Mouse (Mus musculus): Measurements from ENCODE around the gene Msmb. TPM values are rescaled to one million over a fixed set of nuclear protein-coding genes. Genes with fewer than 3 reads are reported as not detected.
"Not testable (repeated sequence)": the region's sequence is repeated elsewhere in the genome, so short reads cannot be mapped to it uniquely, and the experiment has no call there.

Msmb gene
- total RNA-seq (2021): not detected
- long read RNA-seq, experiment 1: 0 reads
- long read RNA-seq, experiment 2: 0 reads

DNA sequence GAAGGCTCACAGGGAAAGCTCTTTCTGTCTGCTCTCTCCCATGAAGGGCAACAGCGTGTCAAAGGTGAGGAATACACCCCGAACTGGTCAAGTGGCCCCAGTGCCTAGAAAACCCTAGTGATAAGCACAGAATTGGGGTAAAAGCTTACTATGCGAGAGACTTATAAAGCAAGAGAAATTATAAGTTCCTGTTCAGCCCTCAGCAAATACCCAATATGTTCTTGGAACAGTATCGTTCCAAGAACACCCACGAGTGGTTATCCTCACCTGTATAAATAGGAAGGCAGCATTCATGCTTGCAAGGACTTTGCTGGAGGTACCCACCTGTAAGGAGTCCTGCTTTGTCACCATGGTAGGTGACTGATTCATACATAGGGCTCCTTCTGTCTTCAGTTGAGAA is at the start of gene Msmb:
Gene Msmb (plus strand): TSS at position 301 of the 400 bp plus-strand sequence.
- DNase-seq: no peak

GRCm38 (mm10) chr14:32093018-32093417 is 48.8 kb upstream of the Msmb start:
- no peak for DNase-seq

DNA sequence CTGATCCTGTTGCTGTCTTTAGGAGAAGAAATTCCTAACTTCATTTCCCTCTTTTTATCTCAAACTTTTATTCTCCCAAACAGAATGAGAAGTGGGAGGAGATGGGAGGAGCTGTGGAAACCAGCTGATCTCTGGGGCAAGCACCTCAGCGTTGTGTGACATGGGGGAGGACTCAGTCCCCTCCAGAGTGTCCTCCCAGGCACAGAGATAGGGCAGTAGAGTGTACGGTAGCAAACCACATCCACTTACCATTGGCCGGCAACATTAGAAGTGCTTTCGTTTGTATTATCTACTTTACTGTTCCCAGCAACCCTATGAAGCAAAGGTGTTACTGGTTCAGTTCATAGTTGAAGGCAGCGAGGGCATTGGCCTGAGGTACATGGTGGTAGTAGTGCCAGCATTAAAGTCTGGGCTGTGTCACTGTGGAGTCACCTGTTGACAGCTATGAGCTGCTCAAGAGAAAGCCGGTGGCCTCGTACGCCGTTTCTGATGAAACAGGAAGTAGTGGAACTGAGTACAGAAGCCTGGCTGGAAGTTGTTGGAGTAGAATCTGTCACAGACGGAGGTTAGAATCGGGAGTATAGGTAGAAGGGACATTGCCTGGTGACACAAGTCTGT is 48.2 kb upstream of the Msmb start:
- DNase-seq: no peak

DNA sequence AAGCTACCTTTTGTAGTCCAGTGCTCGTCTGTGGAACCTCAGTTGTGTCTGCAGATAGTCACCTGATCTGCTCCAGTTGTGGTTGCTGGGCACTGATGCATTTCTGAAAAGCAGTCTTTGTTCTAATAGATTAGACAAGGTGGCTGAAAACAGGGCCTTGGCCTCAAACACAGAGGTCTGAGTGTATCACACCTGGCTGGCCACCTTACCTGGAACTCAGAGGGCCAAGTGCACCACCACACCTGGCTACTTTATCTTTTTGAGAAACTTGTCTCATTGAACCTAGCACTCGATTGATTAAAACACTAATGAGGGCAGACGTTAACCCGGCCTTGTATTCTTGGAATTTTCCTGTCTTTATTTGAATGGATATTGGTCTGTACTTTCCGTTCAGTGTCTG is 46.2 kb upstream of the Msmb start:
- DNase-seq: no peak

DNA sequence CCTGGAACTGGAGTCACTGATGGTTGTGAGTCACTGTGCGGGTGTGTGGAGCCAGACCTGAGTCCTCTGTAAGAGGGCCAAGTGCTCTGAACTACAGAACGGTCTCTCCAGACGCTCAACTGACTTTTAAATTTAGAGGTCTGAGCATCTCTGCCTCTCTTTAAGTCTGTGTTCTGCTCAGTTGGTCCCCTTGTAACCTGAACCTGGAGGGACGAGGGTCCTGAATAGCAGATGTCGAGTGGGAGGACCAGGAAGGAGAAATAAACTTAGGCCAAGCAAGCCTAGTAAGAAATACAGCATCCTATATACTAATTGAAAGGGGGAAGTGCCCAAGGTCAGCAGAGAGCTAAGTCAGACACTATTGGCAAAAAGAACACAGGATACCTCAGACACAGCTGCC is 45.1 kb upstream of the Msmb start:
- no peak for DNase-seq

DNA sequence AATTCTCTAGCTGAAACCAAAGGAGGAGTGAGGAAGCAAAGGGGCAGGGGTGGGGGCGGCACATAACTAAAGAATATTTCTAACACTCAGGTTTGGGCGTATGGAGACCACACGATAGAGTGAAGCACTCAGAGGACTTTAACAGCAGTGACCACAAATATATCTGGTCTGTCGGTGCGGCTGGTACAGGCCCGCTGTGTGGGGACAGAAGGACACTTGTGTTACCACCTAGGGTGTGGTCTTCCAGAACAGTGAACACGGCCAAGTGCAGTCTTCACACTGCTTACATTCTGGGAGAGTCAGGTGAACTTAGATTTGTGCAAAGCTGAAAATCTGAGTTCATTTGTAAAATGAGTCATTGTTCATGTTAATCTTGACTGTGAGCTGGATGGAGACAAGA is 44.1 kb upstream of the Msmb start:
- DNase-seq: no peak

DNA sequence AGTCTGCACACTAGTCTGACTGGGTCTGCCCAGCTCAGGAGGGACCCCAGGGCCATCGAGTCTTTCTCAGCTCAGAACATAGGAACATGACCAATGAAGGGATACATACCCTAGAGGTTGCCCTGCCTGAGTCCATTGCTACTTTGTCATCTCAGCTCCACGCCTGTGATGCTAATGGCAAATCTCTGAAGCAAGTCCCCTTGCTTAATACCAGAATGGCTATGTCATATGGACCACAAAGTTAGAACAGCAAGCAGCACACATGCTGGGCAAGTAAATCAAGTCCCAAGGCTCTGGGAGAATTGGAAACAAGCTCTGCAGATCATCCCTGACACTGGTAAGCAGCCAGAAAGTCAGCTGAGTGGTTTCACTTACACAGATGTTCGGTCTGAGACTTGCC is 42.9 kb upstream of the Msmb start:
- DNase-seq: no peak

- DNase-seq: no peak
Observed at GRCm38 (mm10) chr14:32103556-32103955, 38.3 kb upstream of the Msmb start.

- no peak for DNase-seq
Observed at GRCm38 (mm10) chr14:32105663-32106062, 36.2 kb upstream of the Msmb start.

DNA sequence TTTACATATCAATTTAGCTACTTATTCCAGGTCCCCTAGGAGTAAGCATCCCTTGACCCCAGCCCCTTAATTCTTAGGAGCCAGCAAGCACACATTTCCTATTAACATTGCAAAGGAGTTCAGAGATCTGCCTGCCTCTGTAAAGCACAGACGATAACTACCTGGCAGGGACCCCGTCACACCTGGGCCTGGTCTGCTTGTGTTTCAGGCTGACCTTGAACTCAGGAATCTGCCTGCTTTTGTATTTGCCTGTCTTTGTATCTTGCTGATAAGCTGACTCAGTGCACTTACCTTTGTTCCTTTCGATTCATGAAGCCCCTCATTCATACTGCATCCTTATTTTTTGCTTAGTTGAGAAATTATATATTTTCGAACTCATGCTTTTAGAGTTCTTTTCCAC is 34.9 kb upstream of the Msmb start:
- DNase-seq: no peak

DNA sequence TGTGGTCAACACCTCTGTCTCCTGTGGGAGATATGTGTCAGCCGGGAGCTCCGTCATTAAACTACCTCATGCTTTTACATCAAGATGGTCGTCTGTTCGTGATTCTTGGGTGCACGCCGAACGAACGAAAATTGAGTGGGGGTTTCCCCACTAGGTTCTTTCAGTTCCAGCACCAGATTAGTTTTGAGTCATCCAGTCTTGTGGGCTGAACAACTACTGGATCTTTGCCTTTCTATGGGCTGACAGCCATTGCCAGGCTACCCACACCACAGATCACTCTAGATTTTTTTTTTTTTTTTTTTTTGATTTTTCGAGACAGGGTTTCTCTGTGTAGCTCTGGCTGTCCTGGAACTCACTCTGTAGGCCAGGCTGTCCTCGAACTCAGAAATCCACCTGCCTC is 29.7 kb upstream of the Msmb start:
- DNase-seq: not testable (repeated sequence)

DNA sequence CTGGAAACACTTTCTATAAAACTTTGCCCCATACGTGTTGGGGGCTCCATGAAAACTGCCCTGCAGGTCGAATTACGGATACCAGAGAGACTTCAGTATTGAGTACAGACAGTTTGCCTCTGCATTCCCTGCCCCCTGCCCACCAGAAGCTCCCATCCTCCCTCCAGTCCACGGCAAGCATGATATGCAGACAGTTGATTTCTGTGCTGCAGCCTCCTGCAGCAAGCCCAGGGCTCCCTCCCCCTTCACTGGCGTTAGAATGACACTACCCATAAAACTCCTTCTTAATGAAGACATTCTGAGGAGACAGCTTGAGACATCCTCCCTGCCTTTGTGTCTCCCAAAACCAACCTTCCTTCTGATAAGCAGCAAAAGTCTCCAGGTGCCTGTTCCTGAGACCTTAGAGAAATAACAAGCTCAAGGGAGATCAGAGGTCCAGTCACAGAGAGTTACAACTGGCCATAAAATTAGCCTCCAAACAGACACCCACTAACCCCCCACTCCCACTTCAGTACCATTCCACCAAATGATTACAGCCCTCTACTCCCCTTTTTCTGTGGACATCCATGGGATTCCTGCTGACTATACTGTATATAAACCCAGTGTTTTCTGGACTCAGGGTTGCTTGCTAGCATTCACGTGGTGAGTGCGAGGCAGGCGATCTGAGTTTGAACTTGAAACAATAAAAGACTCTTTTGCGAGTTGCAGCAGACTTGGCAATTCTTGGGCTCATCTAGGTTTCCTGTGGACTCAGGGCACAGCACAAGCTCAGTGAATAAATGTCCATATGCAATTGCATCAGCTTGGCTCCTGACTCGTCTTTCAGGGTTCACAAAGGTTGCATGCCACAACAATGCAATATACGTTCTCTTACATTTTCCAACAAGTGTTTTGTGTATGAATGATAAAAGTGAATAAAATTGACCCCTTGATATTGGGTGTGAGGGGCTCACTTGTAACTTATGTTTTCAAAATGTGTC is 20.6 kb upstream of the Msmb start:
- DNase-seq: no peak

GRCm38 (mm10) chr14:32121920-32122315 is 19.9 kb upstream of the Msmb start:
- no peak for DNase-seq

DNA sequence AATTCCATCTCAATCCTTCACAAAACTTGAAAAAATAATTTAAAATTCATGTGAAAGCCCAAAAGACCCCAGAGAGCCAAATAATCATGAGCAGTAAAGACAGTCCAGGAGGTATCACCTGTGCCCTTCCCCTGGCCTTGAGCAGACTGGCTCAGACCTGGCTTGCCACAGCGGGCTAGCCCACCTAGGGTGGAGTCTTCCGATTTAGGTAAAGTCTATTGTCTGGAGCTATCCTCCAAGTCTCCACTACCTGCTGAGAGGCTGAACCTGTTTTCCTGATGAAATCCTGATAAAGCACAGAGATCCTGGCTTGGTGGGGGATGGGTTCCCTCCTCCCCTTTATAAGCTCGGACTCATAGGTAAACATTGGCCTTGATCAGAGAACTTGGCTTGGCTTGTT is 17.6 kb upstream of the Msmb start:
- no peak for DNase-seq

- not testable (repeated sequence) for DNase-seq
Observed at GRCm38 (mm10) chr14:32125256-32125655, 16.6 kb upstream of the Msmb start.

- DNase-seq: no peak
Observed at GRCm38 (mm10) chr14:32128409-32128808, 13.4 kb upstream of the Msmb start.

- DNase-seq: no peak
Observed at GRCm38 (mm10) chr14:32131836-32132235, 10.0 kb upstream of the Msmb start.

DNA sequence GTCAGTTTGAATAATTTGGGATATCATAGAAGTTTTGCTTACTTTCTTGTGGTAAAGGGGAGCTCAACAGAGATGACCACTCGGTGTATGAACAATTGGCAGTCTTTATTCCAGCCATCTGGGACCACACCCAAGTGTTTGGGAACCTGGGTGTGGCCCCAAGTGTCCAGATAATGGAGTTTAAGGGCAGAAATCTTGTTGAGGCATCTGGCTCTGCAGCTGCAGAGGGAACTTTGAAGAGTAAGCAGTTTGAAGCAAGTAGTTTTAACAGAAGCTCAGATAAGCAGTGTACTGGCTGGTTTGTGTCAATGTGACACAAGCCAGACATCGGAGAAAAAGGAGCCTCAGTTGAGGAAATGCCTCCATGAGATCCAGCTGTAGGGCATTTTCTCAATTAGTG is 7.5 kb upstream of the Msmb start:
- no peak for DNase-seq

DNA sequence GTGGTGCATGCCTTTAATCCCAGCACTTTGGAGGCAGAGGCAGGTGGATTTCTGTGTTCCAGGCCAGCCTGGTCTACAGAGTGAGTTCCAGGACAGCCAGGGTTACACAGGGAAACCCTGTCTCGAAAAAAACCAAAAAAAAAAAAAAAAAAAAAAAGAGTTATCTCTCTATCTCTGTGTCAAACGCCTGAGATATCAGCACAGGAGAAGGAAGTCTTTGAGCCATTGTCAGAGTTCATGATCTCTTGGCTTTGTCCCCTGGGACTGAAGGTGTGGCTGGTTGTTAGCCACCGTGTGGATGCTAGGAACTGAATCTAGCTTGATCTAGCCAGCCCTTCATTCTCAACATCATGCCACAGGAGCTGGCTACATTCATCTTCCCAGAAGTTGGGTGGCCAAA is 5.4 kb upstream of the Msmb start:
- DNase-seq: not testable (repeated sequence)

GRCm38 (mm10) chr14:32140359-32140965 is 1.4 kb upstream of the Msmb start:
- no peak for DNase-seq

- DNase-seq: no peak
Observed at GRCm38 (mm10) chr14:32144734-32145133, 2.9 kb downstream of the Msmb start.

DNA sequence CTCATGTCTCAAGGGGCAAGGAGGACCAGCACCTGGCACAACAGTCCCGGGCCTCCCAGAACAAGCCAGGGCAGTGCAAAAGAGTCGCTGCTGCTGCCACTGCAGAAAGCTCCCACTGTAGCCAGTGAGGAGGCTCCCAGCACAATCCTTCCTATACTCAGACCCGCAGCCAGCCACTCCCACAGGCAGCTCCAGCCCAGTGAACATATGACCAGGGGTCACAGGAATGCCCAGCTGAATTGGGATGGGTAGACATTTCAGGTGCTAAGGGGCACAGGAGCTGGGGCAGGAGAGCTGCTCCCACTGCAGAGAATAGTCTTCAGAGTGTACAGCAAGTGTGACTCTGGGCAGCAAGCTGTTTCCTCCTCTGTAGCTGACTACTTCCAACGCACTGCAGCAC is 3.6 kb downstream of the Msmb start:
- DNase-seq: no peak

- DNase-seq: no peak
Observed at GRCm38 (mm10) chr14:32145809-32146511, 4.1 kb downstream of the Msmb start.
